Mouse (Mus musculus) heart, embryonic 16.5 days (tissue): ENCODE measurements at regions not wholly inside any gene's neighbourhood (a gene's known extent, or its start where the extent isn't known, plus 50 kb on each side); places are given as distances from the start of the nearest gene placed in this dataset.

Experiments used
- ATAC-seq: fragments of 200-750 bp; cut with Nextera tagmentation; replicated peaks from 2 replicates; pipeline ENCODE4 v1.8.0; 2017; ENCODE audit warnings: moderate number of reproducible peaks; ENCODE audit not compliant: insufficient read depth, low FRiP score; ENCODE audit errors: extremely low read depth
- H3K27ac ChIP-seq: fragments of 300-500 bp; sonication (generic); 2 replicates; pipeline ENCODE4 v1.5.1; 2014; ENCODE audit warnings: mild to moderate bottlenecking, low read length, control low read depth, moderate library complexity
- H3K27me3 ChIP-seq: fragments of 300-500 bp; sonication (generic); 2 replicates; pipeline ENCODE4 v1.6.1; 2014; ENCODE audit warnings: low read length, mixed read lengths; ENCODE audit not compliant: control insufficient read depth, insufficient read depth
- H3K36me3 ChIP-seq: fragments of 300-500 bp; sonication (generic); 2 replicates; pipeline ENCODE4 v1.6.1; 2014; ENCODE audit not compliant: control insufficient read depth, insufficient read depth
- H3K4me1 ChIP-seq: fragments of 300-500 bp; sonication (generic); 2 replicates; pipeline ENCODE4 v1.6.1; 2014; ENCODE audit warnings: low read length, mixed read lengths; ENCODE audit not compliant: control insufficient read depth, insufficient read depth
- H3K4me2 ChIP-seq: fragments of 300-500 bp; sonication (generic); 2 replicates; pipeline ENCODE4 v1.6.1; 2014; ENCODE audit warnings: low read depth, mild to moderate bottlenecking, control low read depth, low read length
- H3K4me3 ChIP-seq: fragments of 300-500 bp; sonication (generic); 2 replicates; pipeline ENCODE4 v1.5.1; 2014; ENCODE audit warnings: mild to moderate bottlenecking, control low read depth, low read length
- H3K9ac ChIP-seq: fragments of 300-500 bp; sonication (generic); 2 replicates; pipeline ENCODE4 v1.6.1; 2014; ENCODE audit warnings: low read length, control low read depth
- H3K9me3 ChIP-seq: fragments of 300-500 bp; sonication (generic); replicated peaks from 2 replicates; pipeline ENCODE4 v1.6.1; 2016; ENCODE audit warnings: low read length; ENCODE audit not compliant: control insufficient read depth
- WGBS: fragments of 180-500 bp; shearing (Covaris S2); extraction: QIAGEN DNeasy Blood & Tissue Kit; methylation state at CpG from one replicate; pipeline ENCODE4 v1.1.7; 2014; 5-methylcytosine and 5-hydroxymethylcytosine counted together

- Histone ChIP-seq H3K4me1 (no peaks in the 10 kb centered on the region), H3K4me2 (no peak overlapping the region)
- 76% methylated on average over 9 of the region's 9 CpGs for WGBS
These were observed 51.2 kb upstream of the Gtsf1l start for GRCm38 (mm10) chr2:163138688-163139385.

GRCm38 (mm10) chr2:163142762-163143388 lies 55.2 kb upstream of the Gtsf1l start:
- WGBS: 70% methylated on average over 10 of the region's 10 CpGs

More at GRCm38 (mm10) chr2:163138688-163139385, 51.2 kb upstream of the Gtsf1l start:
- Histone ChIP-seq H3K27me3 (peaks cover 3% of the 10 kb centered on the region; the same call in 1 of the 2 replicates), H3K9me3 (peaks cover 6% of the 10 kb centered on the region; the same call in 1 of the 2 replicates), H3K9ac (no peak overlapping the region), H3K36me3 (no peaks in the 10 kb centered on the region), H3K27ac (no peak overlapping the region), H3K4me3 (no peak overlapping the region)
- ATAC-seq: no peak

GRCm38 (mm10) chr2:163143413-163143812 lies 55.8 kb upstream of the Gtsf1l start:
- Histone ChIP-seq H3K27me3 (peaks cover 3% of the 10 kb centered on the region; the same call in 1 of the 2 replicates), H3K4me1 (no peaks in the 10 kb centered on the region), H3K9ac (no peak overlapping the region), H3K9me3 (peaks cover 6% of the 10 kb centered on the region; the same call in 1 of the 2 replicates), H3K27ac (no peak overlapping the region), H3K4me2 (no peak overlapping the region), H3K36me3 (no peaks in the 10 kb centered on the region), H3K4me3 (no peak overlapping the region)
- WGBS: 60% methylated on average over 13 of the region's 13 CpGs
- no peak for ATAC-seq

More at GRCm38 (mm10) chr2:163142762-163143388, 55.2 kb upstream of the Gtsf1l start:
- no peak for ATAC-seq
- Histone ChIP-seq H3K4me1 (no peaks in the 10 kb centered on the region), H3K9me3 (peaks cover 6% of the 10 kb centered on the region; the same call in 1 of the 2 replicates), H3K9ac (no peak overlapping the region), H3K4me3 (no peak overlapping the region), H3K36me3 (no peaks in the 10 kb centered on the region), H3K27ac (no peak overlapping the region), H3K4me2 (no peak overlapping the region), H3K27me3 (peaks cover 3% of the 10 kb centered on the region; the same call in 1 of the 2 replicates)

GRCm38 (mm10) chr2:163146001-163146400 lies 56.9 kb upstream of the Tox2 start:
- 83% methylated on average over 8 of the region's 8 CpGs for WGBS
- no peak for ATAC-seq
- no peak overlapping the region for H3K4me2 ChIP-seq
- H3K36me3 ChIP-seq: no peaks in the 10 kb centered on the region
- H3K27me3 ChIP-seq: peaks cover 3% of the 10 kb centered on the region; the same call in 1 of the 2 replicates
- H3K9ac ChIP-seq: no peak overlapping the region
- no peaks in the 10 kb centered on the region for H3K4me1 ChIP-seq
- H3K27ac ChIP-seq: no peak overlapping the region
- H3K9me3 ChIP-seq: peaks cover 2% of the 10 kb centered on the region; the same call in 1 of the 2 replicates
- no peak overlapping the region for H3K4me3 ChIP-seq

GRCm38 (mm10) chr2:163146481-163146880 lies 56.4 kb upstream of the Tox2 start:
- H3K36me3 ChIP-seq: no peaks in the 10 kb centered on the region
- no peak overlapping the region for H3K27ac ChIP-seq
- H3K9me3 ChIP-seq: peaks cover 2% of the 10 kb centered on the region; the same call in 1 of the 2 replicates
- peaks cover 3% of the 10 kb centered on the region; the same call in 1 of the 2 replicates for H3K27me3 ChIP-seq
- 82% methylated on average over 4 of the region's 4 CpGs for WGBS
- H3K9ac ChIP-seq: no peak overlapping the region
- ATAC-seq: no peak
- H3K4me2 ChIP-seq: no peak overlapping the region
- no peaks in the 10 kb centered on the region for H3K4me1 ChIP-seq
- H3K4me3 ChIP-seq: no peak overlapping the region

- 45% methylated on average over 4 of the region's 4 CpGs for WGBS
- no peaks in the 10 kb centered on the region for H3K36me3 ChIP-seq
- ATAC-seq: no peak
- H3K4me3 ChIP-seq: no peak overlapping the region
- no peaks in the 10 kb centered on the region; the same call in 1 of the 2 replicates for H3K27me3 ChIP-seq
- no peaks in the 10 kb centered on the region for H3K4me1 ChIP-seq
- H3K9me3 ChIP-seq: peaks cover 2% of the 10 kb centered on the region; the same call in 1 of the 2 replicates
- no peak overlapping the region for H3K9ac ChIP-seq
- H3K4me2 ChIP-seq: no peak overlapping the region
- no peak overlapping the region for H3K27ac ChIP-seq
These were observed 55.5 kb upstream of the Tox2 start for GRCm38 (mm10) chr2:163147381-163147780.

- H3K4me1 ChIP-seq: no peaks in the 10 kb centered on the region
- no peak overlapping the region for H3K27ac ChIP-seq
- no peak overlapping the region for H3K4me3 ChIP-seq
- peaks cover 2% of the 10 kb centered on the region; the same call in 1 of the 2 replicates for H3K9me3 ChIP-seq
- no peak overlapping the region for H3K9ac ChIP-seq
- H3K36me3 ChIP-seq: no peaks in the 10 kb centered on the region
- WGBS: 67% methylated on average over 15 of the region's 15 CpGs
- H3K27me3 ChIP-seq: no peaks in the 10 kb centered on the region
- no peak for ATAC-seq
- H3K4me2 ChIP-seq: peak overlapping the region; percentile 19; the same call in 1 of the 2 replicates
These were observed 51.9 kb upstream of the Tox2 start for GRCm38 (mm10) chr2:163151016-163151415.

- no peak overlapping the region for H3K4me3 ChIP-seq
- H3K4me2 ChIP-seq: no peak overlapping the region
- H3K4me1 ChIP-seq: no peaks in the 10 kb centered on the region
- H3K36me3 ChIP-seq: no peaks in the 10 kb centered on the region
- WGBS: 72% methylated on average over 22 of the region's 22 CpGs
- ATAC-seq: no peak
- H3K27me3 ChIP-seq: no peaks in the 10 kb centered on the region
- H3K9ac ChIP-seq: no peak overlapping the region
- H3K27ac ChIP-seq: no peak overlapping the region
- H3K9me3 ChIP-seq: peaks cover 2% of the 10 kb centered on the region; the same call in 1 of the 2 replicates
These were observed 50.4 kb upstream of the Tox2 start for GRCm38 (mm10) chr2:163152340-163153033.
